Mouse (Mus musculus) CH12.LX (cell line): ENCODE data around the gene Dazap1. TPM values are rescaled to one million over a fixed set of nuclear protein-coding genes. Genes with fewer than 3 reads are reported as not detected.

Source experiments
- DNase-seq: peaks from one replicate; pipeline ENCODE4 v3.0.0-alpha.2; 2013; ENCODE audit errors: extremely low read depth
- H3K27ac ChIP-seq: 2 replicates; pipeline ENCODE4 v1.5.1; 2012; ENCODE audit warnings: low read depth, mild to moderate bottlenecking, control low read depth, moderate library complexity; ENCODE audit not compliant: insufficient read depth
- H3K27me3 ChIP-seq: replicated peaks from 2 replicates; pipeline ENCODE3; 2012; ENCODE audit warnings: inconsistent platforms
- H3K36me3 ChIP-seq, 2 experiments: replicated peaks in 1 of 2; 2 replicates each; pipeline versions ENCODE3 to v1.6.1; 2012; ENCODE audit warnings: inconsistent platforms in 1 of 2, low read length in 1 of 2, mild to moderate bottlenecking in 1 of 2, mixed read lengths in 1 of 2, moderate library complexity in 1 of 2; ENCODE audit not compliant: control insufficient read depth in 1 of 2, insufficient read depth in 1 of 2
- H3K4me1 ChIP-seq, 2 experiments: 2 replicates each; pipeline ENCODE4 v1.6.1; 2012; ENCODE audit warnings: inconsistent platforms in 1 of 2, moderate library complexity in 1 of 2; ENCODE audit not compliant: insufficient read depth in 2 of 2, control insufficient read depth in 1 of 2
- H3K4me2 ChIP-seq: 2 replicates; pipeline ENCODE4 v1.6.1; 2012; ENCODE audit warnings: low read depth, mild to moderate bottlenecking, control low read depth; ENCODE audit not compliant: poor library complexity, insufficient read depth, severe bottlenecking
- H3K4me3 ChIP-seq, 3 experiments: fragments of 150-350 bp in 1 of 3; sonication (generic) in 1 of 3; replicated peaks in 1 of 3; 2 replicates each; pipeline versions ENCODE3 to v1.5.1; 2011 to 2012; ENCODE audit warnings: low read depth in 2 of 3, low read length in 2 of 3, mild to moderate bottlenecking in 2 of 3, moderate library complexity in 2 of 3, control low read depth in 1 of 3, improper control_type of control experiment in 1 of 3, inconsistent platforms in 1 of 3, mixed read lengths in 1 of 3; ENCODE audit not compliant: poor library complexity in 1 of 3
- H3K79me2 ChIP-seq: replicated peaks from 2 replicates; pipeline ENCODE4 v1.6.1; 2012; ENCODE audit warnings: mild to moderate bottlenecking, moderate library complexity; ENCODE audit not compliant: control insufficient read depth, poor library complexity, insufficient read depth, severe bottlenecking; ENCODE audit errors: extremely low read depth
- H3K9ac ChIP-seq: 2 replicates; pipeline ENCODE4 v1.6.1; 2012; ENCODE audit warnings: low read depth, mild to moderate bottlenecking, control low read depth, moderate library complexity; ENCODE audit not compliant: insufficient read depth
- H3K9me3 ChIP-seq: replicated peaks from 2 replicates; pipeline ENCODE3; 2012; ENCODE audit warnings: low read length, inconsistent platforms, mixed read lengths
- CHD1 ChIP-seq: IDR thresholded peaks from 2 replicates; pipeline ENCODE4 v1.6.1; 2012; ENCODE audit warnings: low read depth, low read length, improper control_type of control experiment, inconsistent platforms
- CHD2 ChIP-seq: IDR thresholded peaks from 2 replicates; pipeline ENCODE4 v1.6.1; 2011; ENCODE audit warnings: low read length, improper control_type of control experiment
- CTCF ChIP-seq, 2 experiments: IDR thresholded peaks in 1 of 2; conservative IDR thresholded peaks in 1 of 2; 2 replicates each; pipeline ENCODE4 v1.5.1; 2011 to 2012; ENCODE audit warnings: low read depth in 2 of 2, low read length in 2 of 2, improper control_type of control experiment in 1 of 2, inconsistent platforms in 1 of 2, mild to moderate bottlenecking in 1 of 2, moderate library complexity in 1 of 2
- E2F4 ChIP-seq: IDR thresholded peaks from 2 replicates; pipeline ENCODE4 v1.6.1; 2011; ENCODE audit warnings: low read depth, low read length, improper control_type of control experiment; ENCODE audit not compliant: insufficient replicate concordance
- ELF1 ChIP-seq: IDR thresholded peaks from 2 replicates; pipeline ENCODE4 v1.6.1; 2014; ENCODE audit warnings: low read depth, mild to moderate bottlenecking, inconsistent platforms, low read length, improper control_type of control experiment
- EP300 ChIP-seq: IDR thresholded peaks from 2 replicates; pipeline ENCODE4 v1.6.1; 2011; ENCODE audit warnings: low read length, improper control_type of control experiment
- ETS1 ChIP-seq: conservative IDR thresholded peaks from 2 replicates; pipeline ENCODE4 v1.6.1; 2012; ENCODE audit warnings: low read depth, mild to moderate bottlenecking, inconsistent platforms, low read length, improper control_type of control experiment, moderate library complexity
- GABPA ChIP-seq: IDR thresholded peaks from 2 replicates; pipeline ENCODE4 v1.6.1; 2012; ENCODE audit warnings: low read depth, low read length, improper control_type of control experiment, inconsistent platforms; ENCODE audit not compliant: insufficient replicate concordance
- HCFC1 ChIP-seq: IDR thresholded peaks from 2 replicates; pipeline ENCODE4 v1.6.1; 2012; ENCODE audit warnings: low read depth, mild to moderate bottlenecking, inconsistent platforms, low read length, improper control_type of control experiment
- JUND ChIP-seq: conservative IDR thresholded peaks from 2 replicates; pipeline ENCODE4 v1.6.1; 2011; ENCODE audit warnings: low read depth, low read length, improper control_type of control experiment
- KAT2A ChIP-seq: IDR thresholded peaks from 2 replicates; pipeline ENCODE4 v1.6.1; 2012; ENCODE audit warnings: low read length, improper control_type of control experiment, inconsistent platforms; ENCODE audit not compliant: insufficient replicate concordance
- MAX ChIP-seq: IDR thresholded peaks from 2 replicates; pipeline ENCODE4 v1.6.1; 2011; ENCODE audit warnings: low read length, improper control_type of control experiment
- MAZ ChIP-seq: IDR thresholded peaks from 2 replicates; pipeline ENCODE4 v1.6.1; 2012; ENCODE audit warnings: low read depth, mild to moderate bottlenecking, inconsistent platforms, low read length, improper control_type of control experiment, moderate library complexity
- MXI1 ChIP-seq: IDR thresholded peaks from 2 replicates; pipeline ENCODE4 v1.6.1; 2011; ENCODE audit warnings: mild to moderate bottlenecking, low read depth, low read length, improper control_type of control experiment
- NELFE ChIP-seq: IDR thresholded peaks from 2 replicates; pipeline ENCODE4 v1.6.1; 2011; ENCODE audit warnings: low read depth, low read length, improper control_type of control experiment
- NRF1 ChIP-seq: IDR thresholded peaks from 2 replicates; pipeline ENCODE4 v1.6.1; 2014; ENCODE audit warnings: low read depth, mild to moderate bottlenecking, inconsistent platforms, low read length, improper control_type of control experiment, moderate library complexity
- PAX5 ChIP-seq: IDR thresholded peaks from 2 replicates; pipeline ENCODE4 v1.6.1; 2012; ENCODE audit warnings: low read length, inconsistent platforms, mixed read lengths
- SIN3A ChIP-seq: IDR thresholded peaks from 2 replicates; pipeline ENCODE4 v1.6.1; 2012; ENCODE audit warnings: low read length, improper control_type of control experiment, inconsistent platforms
- SMC3 ChIP-seq: IDR thresholded peaks from 2 replicates; pipeline ENCODE4 v1.6.1; 2011; ENCODE audit warnings: low read depth, low read length, improper control_type of control experiment
- UBTF ChIP-seq: IDR thresholded peaks from 2 replicates; pipeline ENCODE4 v1.6.1; 2012; ENCODE audit warnings: low read depth, mild to moderate bottlenecking, inconsistent platforms, low read length, improper control_type of control experiment, moderate library complexity
- USF1 ChIP-seq: IDR thresholded peaks from 2 replicates; pipeline ENCODE4 v1.6.1; 2014; ENCODE audit warnings: low read depth, mild to moderate bottlenecking, inconsistent platforms, low read length, improper control_type of control experiment
- ZC3H11A ChIP-seq: IDR thresholded peaks from 2 replicates; pipeline ENCODE4 v1.6.1; 2012; ENCODE audit warnings: low read depth, mild to moderate bottlenecking, inconsistent platforms, low read length, improper control_type of control experiment
- ZKSCAN1 ChIP-seq: IDR thresholded peaks from 2 replicates; pipeline ENCODE4 v1.6.1; 2012; ENCODE audit warnings: low read depth, inconsistent platforms, low read length, improper control_type of control experiment, borderline replicate concordance
- ZMIZ1 ChIP-seq: IDR thresholded peaks from 2 replicates; pipeline ENCODE4 v1.6.1; 2012; ENCODE audit warnings: low read depth, mild to moderate bottlenecking, inconsistent platforms, low read length, improper control_type of control experiment
- dilution Hi-C: fragments of 300-500 bp; cut with MboI; formaldehyde crosslinking; loops from 2 replicates; pipeline ENCODE4 v1.14.3; 2020; ENCODE audit warnings: low sequenced_read_pairs; ENCODE audit not compliant: extremely low pct_unique_long_range_greater_than_20kb, extremely low pct_ligation_motif_present
- in situ Hi-C: fragments of 300-500 bp; cut with MboI; formaldehyde crosslinking; loops from 3 replicates; pipeline ENCODE4 v1.14.3; 2019; ENCODE audit warnings: low sequenced_read_pairs, low pct_ligation_motif_present, low pct_unique_long_range_greater_than_20kb, mixed read lengths
- polyA plus RNA-seq: library from polyadenylated mRNA; unstranded; fragments of >175 nt; gene quantifications from 2 replicates; pipeline ENCODE4 v1.2.1, GENCODE M21; 2012; ENCODE audit warnings: low read depth; ENCODE audit not compliant: insufficient read length
- total RNA-seq, 2 experiments: library from RNA; depleted of rRNA; stranded (reverse); fragments of 300-350 nt in 1 of 2; fragments of >200 nt in 1 of 2; gene quantifications; 2 replicates each; pipeline ENCODE4 v1.2.3; 2012 to 2014

Dazap1 gene
- total and polyA plus RNA-seq, 3 experiments: 162 to 236 (median 187) TPM

- Histone ChIP-seq H3K4me1 (peaks cover 0 to 24% of the 10 kb centered on the region in 2 experiments; a peak in 3 of 4 replicates), H3K9me3 (no peaks in the 10 kb centered on the region), H3K27me3 (peaks cover 51% of the 10 kb centered on the region), H3K36me3 (peaks cover 3 to 8% of the 10 kb centered on the region in 2 experiments), H3K27ac (no peak overlapping the region), H3K4me3 (no peak overlapping the region), H3K9ac (no peak overlapping the region), H3K4me2 (no peak overlapping the region), H3K79me2 (no peaks in the 10 kb centered on the region)
- no peak for DNase-seq
- in situ Hi-C loops (no loop called here), dilution Hi-C loops (no loop called here)
- TF ChIP-seq EP300 (no peak), GABPA (no peak), USF1 (no peak), NELFE (no peak), NRF1 (no peak), CHD1 (no peak), ZKSCAN1 (no peak), ELF1 (no peak), SMC3 (no peak), ZC3H11A (no peak), CHD2 (no peak), JUND (no peak), ETS1 (no peak), ZMIZ1 (no peak)
These were observed 38.5 kb downstream of the Dazap1 start for GRCm38 (mm10) chr10:80299824-80300223.

GRCm38 (mm10) chr10:80300672-80301181 is 39.4 kb downstream of the Dazap1 start:
- TF ChIP-seq E2F4 (no peak), SIN3A (no peak), CHD2 (no peak), ZC3H11A (no peak), MXI1 (no peak), CTCF (conservative IDR thresholded peaks at IDR 0.05 in 1 of 2, IDR thresholded peaks at IDR 0.05 in 1 of 2; ENCODE audit: low read depth in 2 of 2, low read length in 2 of 2) (no peak), PAX5 (no peak), HCFC1 (no peak), UBTF (no peak), JUND (no peak), ZKSCAN1 (no peak), NELFE (no peak), CHD1 (no peak), MAZ (no peak), MAX (no peak), KAT2A (no peak)
- TF ChIP-seq, all 38 proteins: peak for 0
- H3K79me2 ChIP-seq: no peaks in the 10 kb centered on the region
- peaks cover 59% of the 10 kb centered on the region for H3K27me3 ChIP-seq
- H3K9me3 ChIP-seq: no peaks in the 10 kb centered on the region
- H3K9ac ChIP-seq: no peak overlapping the region
- in situ Hi-C loops: no loop called here
- H3K4me3 ChIP-seq: no peak overlapping the region
- no peak overlapping the region for H3K27ac ChIP-seq
- no peak for DNase-seq
- peaks cover 0 to 21% of the 10 kb centered on the region in 2 experiments; a peak in 3 of 4 replicates for H3K4me1 ChIP-seq
- dilution Hi-C loops: no loop called here
- H3K4me2 ChIP-seq: no peak overlapping the region
- H3K36me3 ChIP-seq: no peaks in the 10 kb centered on the region
